Comparison of ENCODE assay signal across 7 mouse cellular contexts in the genomic region with DNA sequence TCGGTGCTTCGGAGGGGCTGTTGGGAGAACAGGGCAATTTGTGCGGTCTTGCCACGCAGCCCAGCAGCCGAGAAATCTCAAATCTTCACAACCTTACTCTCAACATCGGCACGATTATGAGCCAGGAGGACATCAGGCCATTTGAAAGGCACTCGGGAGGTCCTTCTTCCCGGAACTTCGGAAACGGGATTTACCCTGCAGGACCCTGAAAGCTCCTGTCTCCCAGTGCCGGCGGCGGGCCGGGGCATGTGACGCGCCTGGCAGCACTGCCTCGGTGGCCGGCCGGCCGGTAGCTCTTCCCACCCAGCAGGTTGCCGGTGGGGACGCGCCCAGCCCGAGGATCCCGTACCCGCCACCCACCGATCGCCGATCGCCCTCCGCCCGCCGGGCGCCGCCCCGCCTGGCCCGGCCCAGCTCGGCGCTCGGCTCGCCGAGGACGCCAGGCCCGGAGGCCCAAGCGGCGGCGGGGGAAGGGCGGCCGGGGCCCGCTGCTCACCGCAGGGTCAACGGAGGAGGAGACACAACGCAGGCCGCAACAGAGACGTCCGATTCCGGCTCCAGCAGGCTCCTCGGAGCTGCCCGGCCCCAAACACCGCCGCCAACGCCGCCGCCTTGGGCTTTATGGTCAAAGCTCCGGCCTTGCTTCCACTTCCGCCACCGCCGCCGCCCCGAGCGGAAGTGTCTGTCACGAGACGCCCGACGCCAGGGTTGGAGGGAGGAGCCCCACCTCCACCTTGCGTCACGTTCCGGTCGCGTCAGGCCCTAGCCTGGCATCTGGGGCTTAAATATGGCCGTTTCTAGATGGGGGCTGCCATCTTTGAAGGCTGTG. TPM values are rescaled to one million over a fixed set of nuclear protein-coding genes. Genes with fewer than 3 reads are reported as not detected.
DNase-seq lines count a peak whose midpoint lies in the region; ATAC-seq lines count a peak whose summit lies in the region.

A gene (minus strand): TSS at position 694 of the 829 bp plus-strand sequence.

- H3K4me3 ChIP-seq in intestine, embryonic 16.5 days (ENCODE audit: low read length): peak within 1 kb of the TSS; percentile 93
- peak within 1 kb of the TSS; percentile 96 for H3K4me3 ChIP-seq in midbrain, embryonic 11.5 days (ENCODE audit: low read depth, low read length)

- H3K9ac ChIP-seq in intestine, embryonic 16.5 days (ENCODE audit: low read depth, low read length): peak within 1 kb of the TSS; percentile 98
- peak within 1 kb of the TSS; percentile 94 for H3K9ac ChIP-seq in midbrain, embryonic 11.5 days (ENCODE audit: low read length)

- intact Hi-C loops in left cerebral cortex, postnatal 36 days (cut with DNase I): loop anchor here (1.0 kb wide), 1 partner anchor 31 kb away; no protein-coding TSS in a partner anchor

- peak within 1 kb of the TSS; percentile 87 for H3K27ac ChIP-seq in intestine, embryonic 16.5 days (ENCODE audit: low read length)
- peak within 1 kb of the TSS; percentile 57 for H3K27ac ChIP-seq in midbrain, embryonic 11.5 days (ENCODE audit: low read depth, low read length)

- H3K4me2 ChIP-seq in intestine, embryonic 16.5 days (ENCODE audit: low read depth, low read length): peak within 1 kb of the TSS; percentile 56
- H3K4me2 ChIP-seq in midbrain, embryonic 11.5 days: peak within 1 kb of the TSS; percentile 94

- peak; percentile 93 for ATAC-seq in intestine, embryonic 16.5 days
- ATAC-seq in midbrain, embryonic 11.5 days (ENCODE audit: low FRiP score): peak; percentile 99

- no peaks in the 10 kb centered on the region for H3K9me3 ChIP-seq in intestine, embryonic 16.5 days (ENCODE audit: control insufficient read depth, low read length)
- H3K9me3 ChIP-seq in midbrain, embryonic 11.5 days (ENCODE audit: control insufficient read depth, low read length): no peaks in the 10 kb centered on the region

- DNase-seq in adrenal gland, adult 8-10 months: peak; percentile 95
- peak; percentile 91 for DNase-seq in embryo, embryonic 9.5 days (ENCODE audit: extremely low spot score)
- DNase-seq in gastrocnemius, postnatal 4 days (ENCODE audit: low spot score in 2 of 2): peak; percentile 91 to 95
- DNase-seq in left cerebral cortex, postnatal 36 days (ENCODE audit: low spot score in 2 of 2): peak; percentile 95 to 96
- peak; percentile 98 for DNase-seq in midbrain, embryonic 11.5 days (ENCODE audit: low spot score, missing footprints)
- DNase-seq in skeletal muscle tissue, adult 2 months (ENCODE audit: low read depth, low spot score): peak; percentile 97

- under 1% methylated on average over 82 of the region's 82 CpGs for WGBS in intestine, embryonic 16.5 days
- under 1% methylated on average over 62 of the region's 82 CpGs for WGBS in midbrain, embryonic 11.5 days

- peaks cover 18% of the 10 kb centered on the region for H3K4me1 ChIP-seq in intestine, embryonic 16.5 days (ENCODE audit: control insufficient read depth, insufficient read depth, low read length)
- peaks cover 10% of the 10 kb centered on the region for H3K4me1 ChIP-seq in midbrain, embryonic 11.5 days (ENCODE audit: control insufficient read depth, insufficient read depth, low read length)

- no peaks in the 10 kb centered on the region; the same call in 1 of the 2 replicates for H3K27me3 ChIP-seq in intestine, embryonic 16.5 days (replicated peaks; ENCODE audit: control insufficient read depth, insufficient read depth, low read length)
- H3K27me3 ChIP-seq in midbrain, embryonic 11.5 days (ENCODE audit: control insufficient read depth, insufficient read depth, low read length): no peaks in the 10 kb centered on the region

- H3K36me3 ChIP-seq in intestine, embryonic 16.5 days (ENCODE audit: control insufficient read depth, insufficient read depth, low read length): no peaks in the 10 kb centered on the region
- H3K36me3 ChIP-seq in midbrain, embryonic 11.5 days (ENCODE audit: control insufficient read depth, insufficient read depth, low read length): no peaks in the 10 kb centered on the region

RNA-seq across cellular contexts. Expression of the gene that starts here (rescaled TPM):
- 100 to 1,000 TPM; 310 to 390 (median 354) TPM for total RNA-seq in adrenal gland, adult 8-10 months (2022)
- 100 to 1,000 TPM; 193 to 208 TPM for total RNA-seq in gastrocnemius, postnatal 4 days (2021)
- 286 and 289 TPM in 2 replicates for polyA plus RNA-seq in intestine, embryonic 16.5 days (2015; fragmentation: Nextera tagmentation; extraction: Ambion mirVana)
- total RNA-seq in left cerebral cortex, postnatal 36 days (2021): 100 to 1,000 TPM; 323 to 336 TPM
- 251 and 267 TPM in 2 replicates for polyA plus RNA-seq in midbrain, embryonic 11.5 days (2014; fragmentation: Nextera tagmentation; extraction: Ambion mirVana)

Comparison
In these comparisons a context has a peak if more than half of its experiments do, and no peak if none do; other contexts are left out.
1. Peak in every context shown above with its lines: DNase-seq, ATAC-seq, H3K4me3 ChIP-seq and H3K27ac ChIP-seq.